Mouse (Mus musculus): ENCODE results near the gene Col26a1.
A peak's percentile ranks its signal among the peaks of the same experiment; 100 is the strongest.

Col26a1 gene

DNA sequence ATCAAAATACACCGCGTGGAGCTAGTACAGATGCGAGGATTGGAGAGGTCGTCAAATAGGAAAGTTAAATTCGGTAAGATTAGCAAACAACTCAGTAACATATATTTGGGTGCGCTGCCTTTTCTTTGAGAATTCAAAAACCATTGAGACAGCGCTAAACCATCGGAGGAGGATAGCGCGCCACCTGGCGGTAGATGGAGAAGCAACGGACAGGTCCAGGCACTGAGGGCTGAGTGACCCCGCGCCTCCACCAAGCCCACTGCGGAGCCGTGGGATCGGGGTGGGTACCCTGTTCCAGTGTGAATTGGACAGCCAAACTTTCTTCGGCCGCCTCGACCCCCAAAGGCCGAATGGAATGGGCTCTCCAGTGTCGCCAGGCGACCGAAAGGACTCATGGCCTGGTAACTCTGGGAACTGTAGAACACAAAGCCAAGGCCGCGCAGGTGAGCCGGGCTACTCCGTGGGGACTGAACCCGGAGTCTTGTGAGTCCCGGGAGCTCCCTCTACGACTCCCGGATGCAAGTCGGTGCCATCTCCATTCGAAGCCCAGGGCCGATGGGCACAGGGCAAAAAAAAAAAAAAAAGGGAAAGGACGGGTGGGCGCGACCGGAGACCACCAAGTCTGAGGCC is 1.5 kb downstream of the Col26a1 start:
- DNase-seq (ENCODE audit: low spot score): peak; percentile 76

DNA sequence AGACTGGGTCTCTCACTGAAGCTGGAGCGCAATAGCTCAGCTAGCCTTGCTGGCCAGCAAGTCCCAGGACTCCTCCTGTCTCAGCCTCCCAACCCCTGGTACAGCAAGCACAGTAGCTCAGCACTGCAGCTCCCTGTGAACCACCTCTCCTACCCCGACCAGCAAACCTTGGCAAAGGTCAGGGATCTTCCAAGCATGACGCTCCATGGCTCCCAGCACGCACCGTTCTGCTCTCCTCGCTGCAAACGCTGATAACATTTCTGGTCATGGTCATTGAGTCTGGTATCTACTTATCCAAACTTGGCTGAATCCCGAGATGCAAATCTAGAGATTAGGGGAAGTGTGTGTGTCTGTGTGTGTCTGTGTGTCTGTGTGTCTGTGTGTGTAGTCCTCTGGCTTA is 2.9 kb downstream of the Col26a1 start:
- DNase-seq (ENCODE audit: low spot score): no peak

DNA sequence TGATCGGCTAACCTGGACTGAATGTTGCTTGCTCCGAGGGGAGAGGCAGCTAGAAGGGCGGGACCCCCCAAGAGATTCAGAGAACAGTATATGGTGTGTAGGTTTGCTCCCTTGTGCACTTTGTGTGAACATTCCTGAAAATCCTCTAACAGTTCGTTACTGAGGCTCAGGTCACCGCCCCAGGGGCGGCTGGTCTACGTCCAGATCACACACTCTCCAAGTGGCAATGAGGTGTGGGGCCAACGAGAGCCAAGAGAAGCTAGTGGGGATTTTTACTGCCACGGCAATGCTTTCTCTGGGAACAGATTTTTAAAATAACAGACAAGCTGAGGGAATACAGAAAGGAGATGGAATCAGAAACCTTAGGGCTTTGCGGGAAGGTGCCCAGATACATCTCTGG is 8.7 kb downstream of the Col26a1 start:
- DNase-seq (ENCODE audit: low spot score): no peak

DNA sequence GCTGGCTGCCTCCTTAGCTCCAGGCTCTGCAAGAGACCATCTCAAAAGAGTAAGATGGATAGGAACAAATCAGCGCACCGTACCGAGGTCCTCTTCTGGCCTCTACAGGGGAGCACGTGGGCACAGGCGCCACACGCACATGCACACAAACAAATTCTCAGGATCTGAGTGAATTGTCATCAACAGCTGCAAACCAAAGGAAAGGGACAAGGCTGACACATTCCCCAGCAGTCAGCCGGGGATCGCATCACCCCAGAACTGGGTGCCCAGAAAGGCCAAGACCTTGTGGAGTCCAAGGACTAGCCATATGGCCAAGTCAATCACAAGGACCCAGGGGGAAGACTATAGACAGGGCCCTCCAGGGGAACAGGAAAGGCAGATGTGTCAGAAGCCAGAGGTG is 10.6 kb downstream of the Col26a1 start:
- DNase-seq (ENCODE audit: low spot score): no peak

DNA sequence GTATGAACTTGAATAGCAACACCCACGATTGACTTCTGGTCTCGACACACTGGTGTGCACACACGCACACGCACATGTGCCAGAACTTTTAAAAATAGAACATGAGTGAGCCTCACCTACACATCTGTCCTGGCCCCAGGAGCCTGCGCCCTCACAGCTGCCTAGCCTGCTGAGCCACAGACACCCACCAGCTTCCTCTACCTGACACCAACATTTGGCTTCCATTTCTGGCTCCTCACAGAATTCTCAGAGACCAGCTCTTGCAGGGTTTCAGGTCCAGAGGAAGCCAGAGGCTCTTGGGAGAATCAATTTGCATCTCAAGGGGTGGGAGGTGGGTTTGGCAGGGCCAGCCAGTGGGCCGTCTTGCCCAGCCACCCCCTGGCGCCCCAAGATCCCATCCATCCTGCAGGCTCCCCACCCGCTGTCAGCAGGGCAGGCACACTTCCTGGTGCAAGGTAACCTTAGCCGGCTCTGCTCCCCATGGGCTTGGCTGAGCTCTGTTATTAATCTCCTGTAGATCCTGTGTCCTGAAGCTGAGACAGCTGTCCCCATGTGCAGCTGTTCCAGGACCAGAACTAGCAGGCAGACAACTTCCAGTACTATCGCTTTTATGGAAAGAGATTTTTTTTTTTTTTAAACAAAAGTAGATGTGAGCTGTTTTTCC is 13.4 kb downstream of the Col26a1 start:
- DNase-seq (ENCODE audit: low spot score): no peak

DNA sequence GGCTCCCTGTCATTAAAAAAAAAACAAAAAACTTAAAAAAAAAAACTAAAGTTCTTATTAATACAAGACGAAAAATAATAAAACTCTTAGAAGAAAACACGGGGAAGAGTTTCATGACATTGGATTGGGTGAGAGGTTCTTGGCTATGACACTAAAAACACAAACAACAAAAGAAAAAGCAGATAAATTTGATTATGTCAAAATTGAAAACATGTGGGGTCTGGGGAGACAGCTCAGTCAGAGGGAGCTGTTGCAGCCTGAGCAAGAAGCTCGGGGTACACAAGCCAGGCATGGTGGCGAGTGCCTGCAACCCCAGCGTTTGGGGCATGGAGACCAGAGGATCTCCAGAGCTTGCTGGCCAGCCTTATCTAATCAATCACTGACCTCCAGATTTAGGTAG is 15.3 kb downstream of the Col26a1 start:
- DNase-seq (ENCODE audit: low spot score): no peak

DNA sequence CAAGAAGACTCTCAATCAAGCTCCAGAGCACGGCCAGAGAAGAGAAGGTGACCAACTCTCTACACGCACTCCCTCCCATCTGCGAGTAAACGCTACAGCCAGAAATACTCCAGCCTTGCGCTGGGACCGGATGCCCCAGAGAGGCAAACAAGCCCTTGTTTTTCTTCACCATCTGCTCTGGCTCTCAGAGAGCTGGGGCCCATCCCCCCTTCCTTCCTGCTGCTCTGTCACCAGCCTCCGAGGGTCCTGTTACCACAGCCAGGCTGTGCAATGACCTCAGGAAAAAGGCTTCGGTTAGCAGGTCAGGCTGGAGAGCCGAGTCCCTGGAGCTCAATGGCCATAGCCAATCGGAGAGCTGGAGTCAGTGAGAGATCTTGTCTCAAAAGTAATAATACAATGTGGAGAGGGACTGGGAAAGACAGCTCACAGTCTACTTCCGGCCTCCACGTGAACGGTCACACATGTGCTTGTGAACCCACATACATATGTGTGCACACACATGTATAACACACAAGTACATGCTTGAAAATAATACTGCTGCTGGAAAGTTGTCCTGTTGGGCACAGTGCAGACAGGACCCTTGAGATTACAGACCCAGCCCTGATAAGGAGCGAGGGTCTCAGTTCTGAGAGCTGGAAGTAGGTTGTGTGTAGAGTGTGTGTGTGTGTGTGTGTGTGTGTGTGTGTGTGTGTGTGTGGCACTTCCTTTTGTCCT is 18.9 kb downstream of the Col26a1 start:
- no peak for DNase-seq (ENCODE audit: low spot score)

DNA sequence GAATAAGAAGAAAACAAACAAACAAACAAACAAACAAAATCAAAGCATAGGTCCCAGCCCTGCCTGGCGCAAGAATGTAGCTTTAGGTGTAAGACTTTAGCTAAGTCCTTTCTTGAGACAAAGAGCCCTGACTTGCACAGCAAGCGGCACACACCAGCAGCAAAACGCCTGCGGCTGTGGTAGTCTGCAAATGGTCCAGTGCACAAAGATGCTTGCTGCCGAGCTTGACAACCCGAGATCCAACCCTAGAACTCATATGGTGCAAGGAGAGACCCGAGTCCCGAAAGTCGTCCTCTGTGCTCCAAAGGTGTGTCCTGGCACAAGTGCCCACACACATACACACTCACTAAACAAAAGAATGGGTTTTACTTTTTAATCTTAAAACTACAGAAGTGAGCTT is 19.7 kb downstream of the Col26a1 start:
- DNase-seq (ENCODE audit: low spot score): no peak

DNA sequence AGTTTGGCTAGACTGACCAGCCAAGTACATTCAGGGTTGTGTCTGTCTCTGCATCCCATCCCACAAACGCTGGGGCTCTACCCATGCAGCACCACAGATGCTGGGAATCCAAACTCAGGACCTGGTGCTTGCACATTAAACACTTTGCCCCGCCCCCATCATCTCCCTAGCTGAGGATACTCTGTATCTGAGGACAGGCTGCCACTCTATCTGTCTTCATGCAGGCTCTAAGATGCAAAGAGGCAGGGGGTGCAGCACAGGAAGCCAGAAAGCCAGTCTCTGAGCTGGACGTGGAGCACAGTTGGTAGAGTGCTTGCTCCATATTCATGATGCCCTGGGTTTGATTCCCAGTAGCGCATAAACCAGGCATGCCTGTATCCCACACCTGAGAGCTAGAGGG is 20.2 kb downstream of the Col26a1 start:
- DNase-seq (ENCODE audit: low spot score): no peak

DNA sequence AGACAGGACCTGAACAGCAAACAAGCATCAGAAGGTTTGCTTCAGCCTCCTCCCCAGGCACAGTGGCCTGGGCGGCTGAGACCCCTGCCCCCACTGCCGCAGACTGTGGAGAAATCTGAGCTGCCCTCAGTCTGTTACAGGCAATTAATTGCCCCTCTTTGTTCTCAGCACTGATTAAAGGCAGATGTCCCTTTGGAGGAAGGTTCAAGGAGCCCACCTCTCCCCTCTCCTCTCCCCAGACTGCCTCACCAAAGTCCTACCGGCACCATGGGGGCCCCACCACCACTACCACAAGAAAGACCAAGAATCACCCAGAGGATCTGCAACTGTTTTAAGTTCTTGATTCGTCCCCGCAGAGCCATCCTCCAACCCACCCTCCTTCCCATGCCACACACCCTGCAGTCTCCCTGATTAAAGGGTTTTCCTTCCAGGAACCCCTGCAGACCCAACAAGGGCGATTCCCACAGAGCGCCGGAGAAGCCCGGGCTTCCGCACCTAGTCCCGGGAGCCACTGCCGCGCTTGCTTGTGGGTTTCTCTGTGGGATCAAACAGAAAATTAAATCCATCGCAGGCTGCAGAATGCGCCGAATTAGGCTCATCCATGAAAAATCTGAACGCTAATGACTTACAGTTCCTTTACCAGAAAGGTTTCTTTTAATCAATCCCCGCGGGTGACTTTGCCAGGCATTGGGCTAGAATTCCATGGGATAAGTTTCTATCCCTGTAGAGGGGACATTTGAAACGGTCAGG is 21.6 kb downstream of the Col26a1 start:
- no peak for DNase-seq (ENCODE audit: low spot score)

DNA sequence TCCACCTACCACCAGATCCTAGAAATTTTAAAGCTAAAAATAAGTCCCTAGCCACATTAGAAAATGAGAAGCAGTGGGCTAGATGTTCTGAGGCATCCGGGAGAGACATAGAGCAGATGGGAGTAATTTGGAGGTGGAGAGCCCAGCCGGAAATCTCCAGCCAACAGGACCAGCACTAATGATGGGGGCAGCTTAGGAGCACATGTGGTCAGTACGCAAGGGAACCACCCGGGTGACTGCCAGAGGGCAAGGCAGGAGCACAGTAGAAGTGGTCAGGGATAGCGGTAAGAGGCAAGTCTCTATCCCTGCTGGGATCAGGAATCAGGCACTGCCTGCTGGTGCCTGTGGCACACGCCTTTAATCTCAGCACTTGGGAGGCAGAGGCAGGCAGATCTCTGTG is 32.3 kb downstream of the Col26a1 start:
- DNase-seq (ENCODE audit: low spot score): no peak

DNA sequence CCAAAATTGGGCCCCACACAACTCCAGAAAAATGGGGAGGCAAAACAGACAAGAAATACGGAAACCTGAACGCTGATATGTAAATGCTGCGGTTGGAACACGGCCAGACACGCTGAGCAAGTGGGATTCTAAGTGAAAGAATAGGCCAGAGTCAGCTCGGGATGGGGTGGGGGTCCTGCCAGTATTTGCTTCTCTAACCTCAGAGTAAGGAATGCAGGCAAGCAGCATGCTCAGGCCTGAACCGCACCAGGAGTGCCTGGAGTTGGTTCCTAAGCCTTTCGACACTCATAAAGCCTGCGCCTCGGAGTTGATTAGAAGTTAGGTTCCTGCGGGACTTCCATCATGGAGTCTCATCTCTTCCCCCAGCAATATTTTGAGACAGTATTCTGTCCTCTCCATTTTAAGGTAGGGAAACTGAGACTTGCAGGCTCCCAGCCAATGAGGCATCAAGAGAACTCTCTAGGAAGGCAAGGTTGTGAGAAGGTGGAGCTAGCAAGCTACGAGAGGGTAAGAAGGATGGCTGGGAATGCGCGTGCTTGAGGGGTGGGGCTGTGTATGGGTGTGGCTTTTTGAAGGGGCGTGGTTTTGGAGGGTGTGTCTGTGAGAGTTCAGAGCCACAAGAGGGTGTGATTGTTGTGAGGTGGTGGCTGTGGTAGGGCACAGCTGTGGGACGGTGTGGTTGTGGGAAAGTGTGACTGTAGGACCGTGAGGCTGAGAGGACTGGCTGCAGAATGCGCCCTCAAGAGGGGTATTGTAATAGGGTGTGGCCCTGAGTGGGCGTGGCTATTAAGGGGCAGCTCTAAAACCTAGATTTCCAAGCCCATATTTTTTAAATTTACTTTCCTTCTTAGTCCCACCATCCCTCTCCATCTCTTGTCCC is 36.4 kb downstream of the Col26a1 start:
- no peak for DNase-seq (ENCODE audit: low spot score)

DNA sequence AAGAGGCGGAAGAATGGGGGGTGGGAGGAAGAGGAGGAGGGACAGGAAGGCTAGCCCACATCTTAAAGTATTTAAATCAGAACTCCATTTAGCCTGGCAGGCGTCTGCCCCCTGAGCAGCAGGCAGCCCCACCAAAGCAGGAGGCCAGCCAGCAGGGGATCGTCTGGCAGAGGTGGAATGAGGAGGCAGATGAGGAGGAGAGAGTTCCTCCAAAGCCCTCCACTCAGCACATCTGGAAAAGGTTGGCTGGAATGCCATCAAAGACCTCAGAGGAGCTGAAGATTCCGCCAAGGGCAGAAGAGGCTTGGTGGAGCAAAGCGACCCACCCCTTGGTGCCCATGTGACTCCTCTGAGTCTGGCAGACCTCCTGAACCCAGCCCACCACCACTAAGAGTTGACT is 39.1 kb downstream of the Col26a1 start:
- no peak for DNase-seq (ENCODE audit: low spot score)

DNA sequence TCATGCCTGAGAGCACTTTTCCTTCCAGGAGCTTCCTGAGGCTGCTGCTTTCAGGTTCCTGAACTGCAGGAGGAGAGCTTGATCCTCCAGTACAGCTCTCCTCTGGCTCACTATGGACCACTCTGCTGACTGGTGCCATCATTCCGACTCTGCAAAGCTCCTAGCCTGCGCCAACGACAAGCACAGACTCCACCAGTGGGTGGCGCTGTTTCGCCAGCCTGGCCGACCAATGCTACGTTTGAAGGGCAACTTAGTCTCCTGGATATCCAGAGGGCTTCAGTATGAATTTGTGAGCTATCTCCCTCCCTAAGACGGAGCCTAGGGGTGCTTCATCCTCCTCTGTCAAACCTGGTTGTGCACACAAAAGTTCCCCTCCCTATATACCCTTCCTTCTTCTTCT is 43.0 kb downstream of the Col26a1 start:
- peak; percentile 10 for DNase-seq (ENCODE audit: low spot score)

DNA sequence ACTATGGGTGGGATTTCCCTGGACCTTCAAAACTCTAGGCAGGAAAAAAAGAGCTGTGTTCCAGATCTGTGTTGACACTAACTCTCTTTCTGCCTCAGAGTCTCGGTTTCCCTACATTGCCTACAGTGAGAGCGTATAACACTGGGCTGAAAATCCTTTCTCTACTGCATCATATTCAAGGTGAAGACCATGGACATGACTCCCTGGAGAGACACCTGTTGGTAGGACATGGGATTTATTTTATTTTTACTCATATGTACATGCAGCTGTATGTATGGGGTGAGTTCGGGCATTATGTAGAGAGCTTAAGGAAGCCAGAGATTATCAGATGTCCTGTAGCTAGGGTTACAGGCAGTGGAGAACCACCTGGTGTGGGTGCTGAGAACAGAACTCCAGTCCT is 50.0 kb downstream of the Col26a1 start:
- DNase-seq (ENCODE audit: low spot score): no peak

DNA sequence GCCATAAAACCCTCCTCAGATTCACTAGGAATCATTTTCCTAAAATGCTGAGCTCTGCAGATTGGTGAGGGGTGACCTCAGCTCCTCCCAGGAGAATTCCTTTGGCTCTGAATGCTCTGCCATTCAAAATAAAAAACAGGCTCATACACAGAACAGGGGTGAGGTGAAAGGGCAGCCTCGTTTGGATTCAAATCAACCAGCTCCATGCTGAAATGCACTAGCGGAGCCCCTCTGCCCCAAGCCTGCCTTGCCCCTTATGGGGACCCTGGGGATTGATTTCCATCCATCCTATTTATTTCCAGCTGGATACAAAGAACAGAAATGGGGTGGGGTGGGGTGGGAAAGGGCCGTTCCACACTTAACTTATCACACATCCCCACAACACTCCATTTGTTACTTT is 52.9 kb downstream of the Col26a1 start:
- DNase-seq (ENCODE audit: low spot score): no peak

DNA sequence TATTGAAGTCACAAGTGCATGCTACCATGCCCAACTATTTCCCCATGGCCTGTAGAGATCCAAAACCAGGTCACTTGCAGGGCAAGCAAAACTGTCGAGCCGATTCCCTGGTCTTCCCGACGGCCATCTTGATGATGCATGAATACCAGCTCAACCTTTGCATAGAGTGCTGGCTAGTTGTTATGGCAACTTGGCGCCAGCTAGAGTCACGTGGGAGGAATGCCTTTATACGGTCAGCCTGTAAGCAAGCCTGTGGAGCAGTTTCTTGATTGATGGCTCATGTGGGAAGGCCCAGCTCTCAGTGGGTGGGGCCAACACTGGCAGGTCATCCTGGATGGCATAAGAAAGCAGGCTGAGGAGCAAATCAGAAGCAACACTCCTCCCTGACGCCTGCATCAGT is 61.0 kb downstream of the Col26a1 start:
- no peak for DNase-seq (ENCODE audit: low spot score)

DNA sequence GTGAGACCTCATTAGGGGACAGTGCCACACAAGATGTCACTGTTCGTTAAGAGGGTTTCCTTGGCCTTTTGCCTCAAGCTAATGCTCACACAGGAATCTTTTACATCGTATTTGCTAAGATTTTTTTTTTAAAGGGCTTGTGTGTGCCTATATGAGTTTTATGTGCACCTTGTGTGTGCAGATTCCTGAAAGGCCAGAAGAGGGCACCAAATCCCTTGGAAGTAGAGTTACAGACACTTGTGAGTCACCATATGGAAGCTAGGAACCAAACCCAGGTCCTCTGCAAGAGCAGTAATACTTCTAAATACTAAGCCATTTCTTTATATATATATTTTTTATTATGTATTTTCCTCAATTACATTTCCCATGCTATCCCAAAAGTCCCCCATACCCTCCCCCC is 62.1 kb downstream of the Col26a1 start:
- DNase-seq (ENCODE audit: low spot score): no peak

DNA sequence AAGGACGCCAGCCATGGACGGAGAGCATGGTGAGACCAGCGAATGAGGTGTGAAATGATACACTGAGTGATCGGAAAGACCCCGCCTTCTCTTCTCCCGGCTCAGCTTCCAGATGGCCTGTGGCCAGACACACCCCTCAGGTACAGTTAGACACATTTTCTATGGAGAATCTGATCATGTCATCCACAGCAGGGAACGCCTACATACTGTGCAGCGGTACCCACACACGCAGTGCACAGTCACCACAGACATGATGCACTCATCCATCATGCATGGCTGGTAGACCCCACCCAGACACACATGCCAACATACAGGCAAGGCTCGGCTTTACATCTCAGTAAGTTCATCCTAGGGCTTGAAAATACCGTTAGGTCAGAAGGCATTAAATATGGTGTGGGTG is 63.3 kb downstream of the Col26a1 start:
- no peak for DNase-seq (ENCODE audit: low spot score)

DNA sequence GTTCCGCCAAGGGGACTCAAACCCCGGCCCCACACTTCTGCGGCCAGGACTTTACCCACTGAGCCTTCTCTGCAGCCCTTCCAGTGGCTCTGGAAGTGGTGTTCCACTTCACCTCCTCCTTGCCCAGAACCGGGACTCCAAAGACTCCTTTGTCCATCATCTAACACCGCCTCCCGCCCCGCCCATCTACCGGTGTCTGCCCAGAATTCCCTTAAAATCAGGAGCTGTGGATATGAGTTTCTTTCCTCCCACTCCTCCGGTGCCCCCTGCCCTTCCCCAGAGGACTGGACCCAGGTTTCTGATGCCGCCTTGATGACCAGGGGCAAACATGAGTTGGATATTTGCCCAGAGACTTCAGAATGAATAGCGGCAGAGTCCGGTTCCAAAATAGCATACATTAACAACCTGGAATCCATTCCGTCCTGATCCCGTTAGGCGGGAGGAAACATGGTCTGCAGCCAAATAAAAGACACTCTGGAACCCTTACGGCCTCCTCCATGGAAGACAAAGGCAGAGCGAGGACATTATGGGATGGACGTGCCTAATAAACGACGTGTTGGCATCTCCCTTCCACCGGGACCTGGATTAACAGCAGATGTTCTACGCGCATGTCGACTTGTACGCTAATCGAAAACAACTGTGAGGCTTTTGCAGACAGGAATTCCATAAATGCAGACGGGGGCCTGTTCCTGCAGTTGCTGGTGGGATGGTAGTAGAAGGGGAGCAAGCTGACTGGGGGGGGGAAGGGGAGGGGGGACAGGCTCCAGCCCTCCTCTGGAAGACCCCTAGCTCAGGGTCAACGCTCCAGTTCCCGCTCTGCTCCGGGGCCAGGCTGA is 72.3 kb downstream of the Col26a1 start:
- no peak for DNase-seq (ENCODE audit: low spot score)
